In the genomic region with DNA sequence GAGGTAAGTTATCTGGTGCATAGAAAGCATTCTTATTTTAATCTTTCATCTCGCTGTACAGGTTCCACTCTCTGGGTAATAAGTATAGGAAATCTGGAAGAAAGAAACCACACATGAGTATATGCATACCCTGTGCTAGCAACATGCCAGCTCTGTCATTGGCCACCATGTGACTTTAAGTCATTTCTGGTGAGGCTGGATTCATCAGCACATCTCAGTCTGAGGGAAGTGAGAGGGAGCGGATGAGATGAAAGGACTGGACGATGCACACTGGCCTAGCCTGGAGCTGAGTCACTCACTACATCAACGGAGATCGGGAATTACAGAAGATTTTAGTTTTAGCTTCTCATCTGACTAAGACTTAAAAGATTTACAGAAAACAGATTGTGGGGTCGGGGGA, we compare ENCODE assay signal across 19 mouse cellular contexts.
"Had no signal": no experiment of that assay in that cellular context is flagged by ENCODE, and none has a peak within 500 bp of the region (broad histone marks: within the 10 kb centered on the region; RNA-seq: fewer than 3 reads in every experiment).

No protein-coding gene starts in this region.

- H3K9ac ChIP-seq: lung, embryonic 14.5 days; midbrain, embryonic 12.5 days; neural tube, embryonic 13.5 days; neural tube, embryonic 15.5 days had no signal

- H3K27me3 ChIP-seq: megakaryocyte, embryonic 14.5 days; midbrain, embryonic 12.5 days; neural tube, embryonic 13.5 days; neural tube, embryonic 15.5 days had no signal

- H3K4me2 ChIP-seq: lung, embryonic 14.5 days; midbrain, embryonic 12.5 days; neural tube, embryonic 13.5 days; neural tube, embryonic 15.5 days had no signal

- H3K9me3 ChIP-seq: megakaryocyte, embryonic 14.5 days; midbrain, embryonic 10.5 days; midbrain, embryonic 12.5 days; neural tube, embryonic 13.5 days; neural tube, embryonic 15.5 days had no signal

- H3K4me1 ChIP-seq: midbrain, embryonic 12.5 days; neural tube, embryonic 13.5 days; neural tube, embryonic 15.5 days had no signal

- DNase-seq: lung, adult 18-20 months; lung, embryonic 14.5 days; lung, postnatal 10 days; lung, postnatal 4 days; midbrain, embryonic 14.5 days; retina, postnatal 1 day; right cerebral cortex, adult 18-20 months; right cerebral cortex, postnatal 25 days; right cerebral cortex, postnatal 4 days; spleen, adult 18-20 months; thymus, postnatal 14 days; thymus, postnatal 36 days had no signal

- ATAC-seq: midbrain, embryonic 16.5 days had no signal

- H3K4me3 ChIP-seq: megakaryocyte, embryonic 14.5 days; midbrain, embryonic 10.5 days; midbrain, embryonic 12.5 days; myocyte; neural tube, embryonic 13.5 days; neural tube, embryonic 15.5 days had no signal

- H3K27ac ChIP-seq: midbrain, embryonic 10.5 days; midbrain, embryonic 12.5 days; neural tube, embryonic 13.5 days; neural tube, embryonic 15.5 days had no signal
